Mouse (Mus musculus) cerebellum, adult (tissue): Measurements from ENCODE around the gene Sept1.
A peak's percentile ranks its signal among the peaks of the same experiment; 100 is the strongest.
"Not testable (repeated sequence)": the region's sequence is repeated elsewhere in the genome, so short reads cannot be mapped to it uniquely, and the experiment has no call there.

Experiments
- ATAC-seq: cut with Nextera tagmentation; 2 replicates; pipeline ENCODE4 v1.9.2; 2017; ENCODE audit warnings: mild to moderate bottlenecking, moderate library complexity, mixed read lengths; ENCODE audit not compliant: insufficient number of reproducible peaks, low FRiP score, low TSS enrichment

Sept1 gene

GRCm38 (mm10) chr7:127196484-127196883, 36.4 kb downstream of the Sept1 start:
- no peak for ATAC-seq

- ATAC-seq, result peak; percentile 93
Measured at GRCm38 (mm10) chr7:127195544-127196295, 37.2 kb downstream of the Sept1 start, which contains the start of gene Cd2bp2. Gene Cd2bp2 (minus strand): TSS chr7:127196050.

GRCm38 (mm10) chr7:127194633-127195029, 38.3 kb downstream of the Sept1 start:
- ATAC-seq, result no peak

- no peak for ATAC-seq
Measured at GRCm38 (mm10) chr7:127194011-127194632, 38.8 kb downstream of the Sept1 start.

GRCm38 (mm10) chr7:127192989-127193388, 39.9 kb downstream of the Sept1 start:
- ATAC-seq, result no peak

- ATAC-seq, result no peak
Measured at GRCm38 (mm10) chr7:127190672-127191071, 42.3 kb downstream of the Sept1 start.

- ATAC-seq, result no peak
Measured at GRCm38 (mm10) chr7:127188305-127189276, 44.3 kb downstream of the Sept1 start.

- ATAC-seq, result no peak
Measured at GRCm38 (mm10) chr7:127187351-127187750, 45.6 kb downstream of the Sept1 start.

- ATAC-seq, result no peak
Measured at GRCm38 (mm10) chr7:127185601-127186000, 47.3 kb downstream of the Sept1 start.

GRCm38 (mm10) chr7:127184720-127185119, 48.2 kb downstream of the Sept1 start:
- ATAC-seq, result no peak

GRCm38 (mm10) chr7:127183828-127184227, 49.1 kb downstream of the Sept1 start:
- no peak for ATAC-seq

- ATAC-seq, result no peak
Measured at GRCm38 (mm10) chr7:127183345-127183744, 49.6 kb downstream of the Sept1 start.

GRCm38 (mm10) chr7:127181724-127182123, 51.2 kb downstream of the Sept1 start:
- not testable (repeated sequence) for ATAC-seq

GRCm38 (mm10) chr7:127180783-127181182, 52.1 kb downstream of the Sept1 start:
- no peak for ATAC-seq

- no peak for ATAC-seq
Measured at GRCm38 (mm10) chr7:127176937-127177336, 56.0 kb downstream of the Sept1 start.

GRCm38 (mm10) chr7:127166501-127166900, 66.4 kb downstream of the Sept1 start:
- ATAC-seq, result no peak

GRCm38 (mm10) chr7:127165607-127166493, 67.1 kb downstream of the Sept1 start:
- no peak for ATAC-seq
